In the genomic region with DNA sequence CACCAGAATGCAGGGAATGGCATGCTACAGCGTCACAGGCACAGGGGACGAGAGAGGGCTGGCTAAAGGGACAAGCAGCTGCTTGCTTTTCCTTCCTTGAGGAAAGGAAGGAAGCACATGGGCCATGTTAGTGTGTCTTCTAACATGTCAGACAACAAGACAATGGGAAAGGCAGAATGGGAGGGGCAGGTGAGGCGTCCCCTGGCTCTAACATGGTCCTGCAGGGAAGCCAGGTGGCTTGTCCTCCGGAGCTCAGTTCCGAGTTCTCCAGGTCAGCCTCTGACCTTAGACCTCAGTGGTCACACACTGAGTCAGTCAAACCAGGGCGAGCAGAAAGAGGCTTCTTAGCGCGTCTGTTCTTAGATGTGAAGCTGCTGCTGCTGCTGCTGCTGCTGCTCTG, we compare ENCODE assay signal across 26 mouse cellular contexts. TPM values are rescaled to one million over a fixed set of nuclear protein-coding genes. Genes with fewer than 3 reads are reported as not detected.
DNase-seq lines count a peak whose midpoint lies in the region; ATAC-seq lines count a peak whose summit lies in the region.
"Had no signal": no experiment of that assay in that cellular context is flagged by ENCODE, and none has a peak within 500 bp of the region (broad histone marks: within the 10 kb centered on the region; RNA-seq: fewer than 3 reads in every experiment).

No protein-coding gene starts in this region.

- WGBS in heart, embryonic 15.5 days: 68% methylated on average over 8 of the region's 8 CpGs
- 78% methylated on average over 8 of the region's 8 CpGs for WGBS in heart, embryonic 12.5 days
- 55% methylated on average over 8 of the region's 8 CpGs for WGBS in kidney, embryonic 15.5 days

- DNase-seq in adrenal gland, adult 2 months: peak; percentile 10
- no peak for DNase-seq in adrenal gland, postnatal 4 days (ENCODE audit: low spot score in 2 of 2)
- DNase-seq in kidney, adult 8-10 months: no peak
- peak; percentile 55 for DNase-seq in kidney, postnatal 14 days
- no peak for DNase-seq in ovary, postnatal 14 days (ENCODE audit: low spot score)
- DNase-seq: adrenal gland, postnatal 10 days; cerebellum, adult 11 months; cerebellum, postnatal 10 days; heart, postnatal 36 days; liver, postnatal 0 days; lung, postnatal 36 days; midbrain, embryonic 14.5 days; right cerebral cortex, adult 18-20 months; right cerebral cortex, postnatal 4 days; thymus, postnatal 25 days had no signal

- H3K27me3 ChIP-seq in heart, embryonic 15.5 days: no peaks in the 10 kb centered on the region
- no peaks in the 10 kb centered on the region for H3K27me3 ChIP-seq in heart, embryonic 12.5 days (replicated peaks)
- no peaks in the 10 kb centered on the region for H3K27me3 ChIP-seq in kidney, embryonic 15.5 days
- H3K27me3 ChIP-seq: embryonic facial prominence, embryonic 12.5 days; heart, embryonic 13.5 days; hindbrain, embryonic 15.5 days; limb, embryonic 12.5 days; megakaryocyte, embryonic 14.5 days had no signal

- 0 out of 2 replicates have a peak overlapping the region, but pooled peaks have one; percentile 31 for H3K27ac ChIP-seq in heart, embryonic 15.5 days
- H3K27ac ChIP-seq in heart, embryonic 12.5 days (ENCODE audit: poor library complexity, severe bottlenecking): no peak overlapping the region
- H3K27ac ChIP-seq in kidney, embryonic 15.5 days: no peak overlapping the region
- H3K27ac ChIP-seq: embryonic facial prominence, embryonic 12.5 days; heart, embryonic 13.5 days; hindbrain, embryonic 15.5 days; limb, embryonic 12.5 days had no signal

- no peaks in the 10 kb centered on the region for H3K9me3 ChIP-seq in heart, embryonic 15.5 days (replicated peaks)
- H3K9me3 ChIP-seq in heart, embryonic 12.5 days (replicated peaks): no peaks in the 10 kb centered on the region
- H3K9me3 ChIP-seq in kidney, embryonic 15.5 days (replicated peaks): no peaks in the 10 kb centered on the region
- H3K9me3 ChIP-seq: embryonic facial prominence, embryonic 12.5 days; heart, embryonic 13.5 days; hindbrain, embryonic 15.5 days; limb, embryonic 12.5 days; megakaryocyte, embryonic 14.5 days had no signal

- ATAC-seq in heart, embryonic 15.5 days (replicated peaks; ENCODE audit: insufficient number of reproducible peaks, insufficient read depth, low FRiP score, low read depth): no peak
- no peak for ATAC-seq in heart, embryonic 12.5 days (ENCODE audit: insufficient number of reproducible peaks, low FRiP score)
- peak; percentile 50; the same call in 1 of the 2 replicates for ATAC-seq in kidney, embryonic 15.5 days (replicated peaks; ENCODE audit: low FRiP score)
- ATAC-seq: activated CD4-positive, CD25-positive, alpha-beta regulatory T cell, adult 4 months; intestine, embryonic 16.5 days; liver, postnatal 0 days had no signal

- peaks cover 56% of the 10 kb centered on the region for H3K36me3 ChIP-seq in heart, embryonic 15.5 days
- H3K36me3 ChIP-seq in heart, embryonic 12.5 days: peaks cover 68% of the 10 kb centered on the region
- peaks cover 60% of the 10 kb centered on the region for H3K36me3 ChIP-seq in kidney, embryonic 15.5 days

- H3K4me1 ChIP-seq in heart, embryonic 15.5 days (replicated peaks): peaks cover 12% of the 10 kb centered on the region
- H3K4me1 ChIP-seq in heart, embryonic 12.5 days (replicated peaks): peaks cover 18% of the 10 kb centered on the region
- peaks cover 11% of the 10 kb centered on the region for H3K4me1 ChIP-seq in kidney, embryonic 15.5 days
- H3K4me1 ChIP-seq: embryonic facial prominence, embryonic 12.5 days; limb, embryonic 12.5 days had no signal

- H3K4me3 ChIP-seq in heart, embryonic 15.5 days: no peak overlapping the region
- H3K4me3 ChIP-seq in heart, embryonic 12.5 days: no peak overlapping the region
- H3K4me3 ChIP-seq in kidney, embryonic 15.5 days (replicated peaks): no peak overlapping the region
- H3K4me3 ChIP-seq: embryonic facial prominence, embryonic 12.5 days; heart, embryonic 13.5 days; hindbrain, embryonic 15.5 days; limb, embryonic 12.5 days; megakaryocyte, embryonic 14.5 days had no signal

- no peak overlapping the region for H3K4me2 ChIP-seq in heart, embryonic 15.5 days
- H3K4me2 ChIP-seq in heart, embryonic 12.5 days: no peak overlapping the region
- H3K4me2 ChIP-seq in kidney, embryonic 15.5 days: no peak overlapping the region
- H3K4me2 ChIP-seq: embryonic facial prominence, embryonic 12.5 days; heart, embryonic 13.5 days; hindbrain, embryonic 15.5 days; limb, embryonic 12.5 days; liver, embryonic 11.5 days had no signal

- H3K9ac ChIP-seq in heart, embryonic 15.5 days: no peak overlapping the region
- H3K9ac ChIP-seq in heart, embryonic 12.5 days: no peak overlapping the region
- H3K9ac ChIP-seq in kidney, embryonic 15.5 days: no peak overlapping the region
- H3K9ac ChIP-seq: embryonic facial prominence, embryonic 12.5 days; heart, embryonic 13.5 days; hindbrain, embryonic 15.5 days; limb, embryonic 12.5 days; liver, postnatal 0 days had no signal

RNA-seq across cellular contexts. Expression of gene Smarca5, which starts 37.1 kb away (rescaled TPM):
- total RNA-seq in adrenal gland, adult 2 months (2021): 10 to 100 TPM; 65.0 to 69.2 TPM
- polyA plus RNA-seq in adrenal gland, adult 2 months (2012; rRNA removed): 16.4 and 17.8 TPM in 2 replicates
- total RNA-seq in adrenal gland, postnatal 4 days (2021): 10 to 100 TPM; 84.1 to 86.4 TPM
- 34.2 and 42.3 TPM in 2 replicates for polyA plus RNA-seq in heart, embryonic 15.5 days (2015; fragmentation: Nextera tagmentation; extraction: Ambion mirVana)
- polyA plus RNA-seq in heart, embryonic 12.5 days (2016; fragmentation: Nextera tagmentation; extraction: Ambion mirVana): 61.7 and 64.9 TPM in 2 replicates
- 80.9 and 83.9 TPM in 2 replicates for polyA plus RNA-seq in kidney, embryonic 15.5 days (2015; fragmentation: Nextera tagmentation; extraction: Ambion mirVana)

Comparison
In these comparisons a context has a peak if more than half of its experiments do, and no peak if none do; other contexts are left out.
1. DNase-seq: peak in adrenal gland, adult 2 months (single experiment) and kidney, postnatal 14 days (single experiment); none in adrenal gland, postnatal 4 days (0 of 2), kidney, adult 8-10 months (0 of 2) and ovary, postnatal 14 days (single experiment).